Mouse (Mus musculus): Measurements from ENCODE around the gene Nt5dc3. TPM values are rescaled to one million over a fixed set of nuclear protein-coding genes. Genes with fewer than 3 reads are reported as not detected.

The Nt5dc3 gene
- polyA plus RNA-seq, 1 experiment from 2014 or later: 2.3 TPM

DNA sequence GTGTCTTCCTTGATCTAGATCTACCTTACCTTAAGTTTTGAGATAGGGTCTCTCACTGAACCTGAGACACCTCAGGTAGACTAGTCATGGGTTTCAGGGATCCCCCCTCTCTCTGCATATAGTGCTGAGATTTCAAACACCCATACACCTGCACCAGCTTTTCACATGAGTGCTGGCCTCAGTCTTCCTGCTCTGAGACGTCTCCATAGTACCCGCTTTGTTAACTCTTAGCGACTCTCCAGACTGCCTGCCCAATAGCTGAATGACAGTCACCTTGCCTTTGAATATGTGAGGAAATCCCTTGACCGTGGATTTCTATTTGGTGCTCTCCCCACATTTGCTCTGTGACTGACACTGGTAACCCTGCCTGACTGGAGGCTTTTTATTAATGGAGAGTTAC is 15.4 kb downstream of the Nt5dc3 start:
- no peak for DNase-seq (ENCODE audit: low spot score)
- no peaks in the 10 kb centered on the region for H3K9me3 ChIP-seq (ENCODE audit: control insufficient read depth, low read length)
- H3K36me3 ChIP-seq (ENCODE audit: control insufficient read depth, insufficient read depth, low read length): no peaks in the 10 kb centered on the region
- no peaks in the 10 kb centered on the region for H3K4me1 ChIP-seq (ENCODE audit: control insufficient read depth, insufficient read depth, low read length)
- 92% methylated on average over 4 of the region's 4 CpGs for WGBS
- H3K9ac ChIP-seq (ENCODE audit: low read depth, low read length): no peak overlapping the region
- no peak overlapping the region for H3K4me2 ChIP-seq (ENCODE audit: low read depth, low read length)
- no peaks in the 10 kb centered on the region for H3K27me3 ChIP-seq (replicated peaks; ENCODE audit: control insufficient read depth, insufficient read depth, low read length)
- no peak overlapping the region for H3K27ac ChIP-seq (replicated peaks; ENCODE audit: low read depth, low read length)
- ATAC-seq (ENCODE audit: low read depth): no peak
- no peak overlapping the region for H3K4me3 ChIP-seq (ENCODE audit: low read depth, low read length)

GRCm38 (mm10) chr10:86794794-86795535 is 16.2 kb downstream of the Nt5dc3 start:
- 87% methylated on average over 9 of the region's 9 CpGs for WGBS
- Histone ChIP-seq H3K27me3 (replicated peaks; ENCODE audit: control insufficient read depth, insufficient read depth, low read length) (no peaks in the 10 kb centered on the region), H3K4me1 (ENCODE audit: control insufficient read depth, insufficient read depth, low read length) (no peaks in the 10 kb centered on the region), H3K9me3 (ENCODE audit: control insufficient read depth, low read length) (no peaks in the 10 kb centered on the region), H3K4me2 (ENCODE audit: low read depth, low read length) (no peak overlapping the region), H3K36me3 (ENCODE audit: control insufficient read depth, insufficient read depth, low read length) (no peaks in the 10 kb centered on the region), H3K27ac (replicated peaks; ENCODE audit: low read depth, low read length) (no peak overlapping the region), H3K9ac (ENCODE audit: low read depth, low read length) (no peak overlapping the region), H3K4me3 (ENCODE audit: low read depth, low read length) (no peak overlapping the region)
- ATAC-seq (ENCODE audit: low read depth) (no peak), DNase-seq (ENCODE audit: low spot score) (no peak)

DNA sequence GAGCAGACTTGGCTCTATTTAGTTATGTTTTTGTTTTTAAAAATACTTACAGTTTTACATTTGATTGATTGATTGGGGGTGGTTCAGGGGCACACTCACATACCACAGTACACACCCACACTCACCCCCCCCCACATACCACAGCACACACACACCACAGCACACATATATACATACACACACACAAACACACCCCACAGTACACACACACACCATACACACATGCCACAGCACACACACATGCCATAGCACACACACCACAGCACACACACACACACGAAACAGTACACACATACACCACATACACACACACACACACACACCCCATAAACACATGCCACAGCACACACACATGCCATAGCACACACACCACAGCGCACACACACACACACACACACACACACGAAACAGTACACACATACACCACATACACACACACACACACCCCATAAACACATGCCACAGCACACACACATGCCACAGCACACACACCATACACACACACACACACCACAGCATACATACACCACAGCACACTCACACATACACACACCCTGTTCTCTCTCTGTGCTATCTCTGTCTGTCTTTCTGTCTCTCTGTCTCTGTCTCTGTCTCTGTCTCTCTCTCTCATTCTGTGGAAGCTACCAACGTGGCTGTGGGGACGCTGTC is 17.4 kb downstream of the Nt5dc3 start:
- H3K4me3 ChIP-seq (ENCODE audit: low read depth, low read length): no peak overlapping the region
- no peak overlapping the region for H3K4me2 ChIP-seq (ENCODE audit: low read depth, low read length)
- H3K9ac ChIP-seq (ENCODE audit: low read depth, low read length): no peak overlapping the region
- no peaks in the 10 kb centered on the region for H3K27me3 ChIP-seq (replicated peaks; ENCODE audit: control insufficient read depth, insufficient read depth, low read length)
- no peaks in the 10 kb centered on the region for H3K9me3 ChIP-seq (ENCODE audit: control insufficient read depth, low read length)
- H3K36me3 ChIP-seq (ENCODE audit: control insufficient read depth, insufficient read depth, low read length): no peaks in the 10 kb centered on the region
- H3K27ac ChIP-seq (replicated peaks; ENCODE audit: low read depth, low read length): no peak overlapping the region
- H3K4me1 ChIP-seq (ENCODE audit: control insufficient read depth, insufficient read depth, low read length): no peaks in the 10 kb centered on the region
- DNase-seq (ENCODE audit: low spot score) (no peak), ATAC-seq (ENCODE audit: low read depth) (no peak)
- WGBS: 95% methylated on average over 5 of the region's 5 CpGs

GRCm38 (mm10) chr10:86807362-86807761 is 28.6 kb downstream of the Nt5dc3 start:
- Histone ChIP-seq H3K4me1 (ENCODE audit: control insufficient read depth, insufficient read depth, low read length) (peaks cover 4% of the 10 kb centered on the region), H3K4me2 (ENCODE audit: low read depth, low read length) (no peak overlapping the region), H3K4me3 (ENCODE audit: low read depth, low read length) (no peak overlapping the region), H3K36me3 (ENCODE audit: control insufficient read depth, insufficient read depth, low read length) (no peaks in the 10 kb centered on the region), H3K9ac (ENCODE audit: low read depth, low read length) (no peak overlapping the region), H3K27ac (replicated peaks; ENCODE audit: low read depth, low read length) (no peak overlapping the region), H3K9me3 (ENCODE audit: control insufficient read depth, low read length) (no peaks in the 10 kb centered on the region), H3K27me3 (replicated peaks; ENCODE audit: control insufficient read depth, insufficient read depth, low read length) (no peaks in the 10 kb centered on the region)
- DNase-seq (ENCODE audit: low spot score) (no peak), ATAC-seq (ENCODE audit: low read depth) (no peak)
- 89% methylated on average over 1 of the region's 1 CpGs for WGBS

DNA sequence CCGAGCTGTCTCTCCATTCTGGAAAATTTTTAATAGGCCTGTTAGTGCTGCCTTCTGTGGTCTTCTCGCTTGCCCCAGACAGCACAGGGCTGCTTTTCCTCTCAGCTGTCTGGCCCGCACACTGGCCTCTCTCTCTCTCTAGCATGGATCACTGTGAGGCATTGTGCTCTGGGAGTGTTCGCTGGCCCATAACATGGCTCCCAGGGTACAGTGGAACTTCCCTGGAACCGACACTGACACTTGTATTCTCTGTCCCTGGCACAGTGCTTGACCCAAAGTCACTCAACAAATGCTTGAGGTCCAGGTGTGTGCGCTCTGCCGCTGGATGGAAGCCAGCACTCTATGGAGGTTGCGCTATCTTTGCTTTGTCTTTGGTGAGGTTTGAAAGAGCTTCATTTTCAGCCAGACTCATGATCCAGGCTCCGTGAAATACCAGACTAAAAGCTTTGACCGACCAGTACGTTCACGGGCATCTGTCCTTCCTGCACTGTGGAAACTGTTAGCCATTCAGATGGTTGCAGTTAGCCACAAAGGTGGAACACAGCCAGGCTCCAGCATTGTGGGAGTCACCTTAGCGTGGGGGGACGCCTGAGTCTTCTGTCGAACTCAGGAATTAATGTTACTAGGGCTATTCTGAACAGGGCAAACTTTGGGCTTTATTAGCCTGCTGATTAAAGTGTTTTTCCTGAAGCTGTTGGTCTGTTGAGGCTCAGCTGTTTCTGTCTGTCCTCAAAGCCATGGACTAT is 29.4 kb downstream of the Nt5dc3 start:
- Histone ChIP-seq H3K9ac (ENCODE audit: low read depth, low read length) (no peak overlapping the region), H3K4me1 (ENCODE audit: control insufficient read depth, insufficient read depth, low read length) (peaks cover 4% of the 10 kb centered on the region), H3K36me3 (ENCODE audit: control insufficient read depth, insufficient read depth, low read length) (no peaks in the 10 kb centered on the region), H3K27me3 (replicated peaks; ENCODE audit: control insufficient read depth, insufficient read depth, low read length) (no peaks in the 10 kb centered on the region), H3K4me3 (ENCODE audit: low read depth, low read length) (no peak overlapping the region), H3K9me3 (ENCODE audit: control insufficient read depth, low read length) (no peaks in the 10 kb centered on the region), H3K4me2 (ENCODE audit: low read depth, low read length) (no peak overlapping the region), H3K27ac (replicated peaks; ENCODE audit: low read depth, low read length) (no peak overlapping the region)
- peak; percentile 61; the same call in 1 of the 2 replicates for ATAC-seq (ENCODE audit: low read depth)
- no peak for DNase-seq (ENCODE audit: low spot score)
- 72% methylated on average over 15 of the region's 15 CpGs for WGBS

DNA sequence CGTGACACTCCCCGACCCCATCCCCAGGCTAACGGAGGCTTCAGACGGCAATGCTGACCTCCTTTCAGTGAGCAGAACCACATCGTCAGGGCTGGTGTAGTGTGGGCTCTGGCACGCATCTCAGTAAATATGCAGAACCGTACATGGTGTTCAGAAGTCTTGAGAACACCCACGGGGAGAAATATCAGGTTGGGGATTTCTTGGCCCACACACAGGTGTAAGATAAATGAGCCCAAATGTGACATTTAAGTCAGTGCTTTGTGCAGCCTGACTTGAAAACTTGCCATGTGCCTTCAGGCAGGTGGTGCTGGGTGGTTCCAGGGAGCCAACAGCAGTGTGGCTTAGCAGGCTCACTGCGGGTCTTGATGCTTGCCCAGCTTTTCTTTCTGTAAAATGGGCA is 31.2 kb downstream of the Nt5dc3 start:
- Histone ChIP-seq H3K9me3 (ENCODE audit: control insufficient read depth, low read length) (no peaks in the 10 kb centered on the region), H3K4me2 (ENCODE audit: low read depth, low read length) (no peak overlapping the region), H3K36me3 (ENCODE audit: control insufficient read depth, insufficient read depth, low read length) (no peaks in the 10 kb centered on the region), H3K9ac (ENCODE audit: low read depth, low read length) (no peak overlapping the region), H3K27ac (replicated peaks; ENCODE audit: low read depth, low read length) (no peak overlapping the region), H3K27me3 (replicated peaks; ENCODE audit: control insufficient read depth, insufficient read depth, low read length) (no peaks in the 10 kb centered on the region), H3K4me1 (ENCODE audit: control insufficient read depth, insufficient read depth, low read length) (peaks cover 4% of the 10 kb centered on the region), H3K4me3 (ENCODE audit: low read depth, low read length) (no peak overlapping the region)
- 75% methylated on average over 9 of the region's 9 CpGs for WGBS
- DNase-seq (ENCODE audit: low spot score): no peak
- ATAC-seq (ENCODE audit: low read depth): no peak

GRCm38 (mm10) chr10:86810612-86811011 is 31.8 kb downstream of the Nt5dc3 start:
- Histone ChIP-seq H3K4me2 (ENCODE audit: low read depth, low read length) (no peak overlapping the region), H3K4me3 (ENCODE audit: low read depth, low read length) (no peak overlapping the region), H3K36me3 (ENCODE audit: control insufficient read depth, insufficient read depth, low read length) (no peaks in the 10 kb centered on the region), H3K9me3 (ENCODE audit: control insufficient read depth, low read length) (no peaks in the 10 kb centered on the region), H3K27me3 (replicated peaks; ENCODE audit: control insufficient read depth, insufficient read depth, low read length) (no peaks in the 10 kb centered on the region), H3K27ac (replicated peaks; ENCODE audit: low read depth, low read length) (no peak overlapping the region), H3K4me1 (ENCODE audit: control insufficient read depth, insufficient read depth, low read length) (peaks cover 4% of the 10 kb centered on the region), H3K9ac (ENCODE audit: low read depth, low read length) (no peak overlapping the region)
- WGBS: 84% methylated on average over 5 of the region's 5 CpGs
- DNase-seq (ENCODE audit: low spot score): no peak
- no peak for ATAC-seq (ENCODE audit: low read depth)

DNA sequence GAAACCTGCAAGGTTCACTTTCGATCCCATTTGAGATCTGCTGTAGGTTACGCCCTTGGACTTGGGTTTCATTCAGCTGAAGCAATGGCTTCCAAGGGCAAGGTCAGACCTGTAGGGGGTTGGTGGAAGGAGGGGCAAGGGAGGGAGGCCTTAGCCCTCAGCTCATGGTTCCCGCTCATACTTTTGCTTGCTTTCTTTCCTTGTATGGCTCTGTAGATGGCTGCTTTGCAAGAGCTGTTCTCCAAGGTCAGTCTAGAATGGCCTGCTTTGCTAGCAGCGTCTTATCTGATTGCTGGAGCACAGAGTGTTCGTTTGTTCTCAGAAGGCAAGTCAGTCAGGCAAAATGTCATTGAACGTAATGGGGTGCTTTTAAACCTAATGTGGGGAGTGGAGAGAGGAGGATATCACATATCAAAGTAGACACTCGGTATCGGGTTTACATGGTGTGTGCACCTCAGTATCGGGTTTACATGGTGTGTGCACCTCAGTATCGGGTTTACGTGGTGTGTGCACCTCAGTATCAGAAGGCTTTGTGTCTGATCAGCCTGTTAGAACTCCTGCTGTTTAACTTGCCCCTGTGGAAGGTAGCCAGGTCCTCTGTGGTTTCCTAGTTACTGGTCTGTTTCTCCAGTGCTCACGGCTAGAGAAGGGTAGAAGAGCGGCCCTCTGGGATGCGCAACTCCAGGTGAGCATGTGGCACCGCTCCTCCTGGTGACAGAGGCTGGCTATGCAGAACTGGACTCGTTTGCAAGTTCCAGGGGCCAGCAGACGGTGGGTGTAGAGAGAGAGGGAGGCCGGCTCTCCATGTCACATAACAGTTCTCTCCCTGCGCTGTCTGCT is 35.7 kb downstream of the Nt5dc3 start:
- Histone ChIP-seq H3K27me3 (replicated peaks; ENCODE audit: control insufficient read depth, insufficient read depth, low read length) (no peaks in the 10 kb centered on the region), H3K4me1 (ENCODE audit: control insufficient read depth, insufficient read depth, low read length) (peaks cover 3% of the 10 kb centered on the region; the same call in 1 of the 2 replicates), H3K4me2 (ENCODE audit: low read depth, low read length) (no peak overlapping the region), H3K4me3 (ENCODE audit: low read depth, low read length) (no peak overlapping the region), H3K9ac (ENCODE audit: low read depth, low read length) (no peak overlapping the region), H3K9me3 (ENCODE audit: control insufficient read depth, low read length) (no peaks in the 10 kb centered on the region), H3K27ac (replicated peaks; ENCODE audit: low read depth, low read length) (peak overlapping the region; percentile 7; the same call in 1 of the 2 replicates), H3K36me3 (ENCODE audit: control insufficient read depth, insufficient read depth, low read length) (no peaks in the 10 kb centered on the region)
- WGBS: 49% methylated on average over 19 of the region's 19 CpGs
- DNase-seq (ENCODE audit: low spot score) (no peak), ATAC-seq (ENCODE audit: low read depth) (peak; percentile 58)
